Mouse (Mus musculus): Measurements from ENCODE around the gene Olfr12. TPM values are rescaled to one million over a fixed set of nuclear protein-coding genes. Genes with fewer than 3 reads are reported as not detected.
A peak's percentile ranks its signal among the peaks of the same experiment; 100 is the strongest.

Olfr12 gene
- polyA plus RNA-seq, 1 experiment from 2014 or later = not detected

DNA sequence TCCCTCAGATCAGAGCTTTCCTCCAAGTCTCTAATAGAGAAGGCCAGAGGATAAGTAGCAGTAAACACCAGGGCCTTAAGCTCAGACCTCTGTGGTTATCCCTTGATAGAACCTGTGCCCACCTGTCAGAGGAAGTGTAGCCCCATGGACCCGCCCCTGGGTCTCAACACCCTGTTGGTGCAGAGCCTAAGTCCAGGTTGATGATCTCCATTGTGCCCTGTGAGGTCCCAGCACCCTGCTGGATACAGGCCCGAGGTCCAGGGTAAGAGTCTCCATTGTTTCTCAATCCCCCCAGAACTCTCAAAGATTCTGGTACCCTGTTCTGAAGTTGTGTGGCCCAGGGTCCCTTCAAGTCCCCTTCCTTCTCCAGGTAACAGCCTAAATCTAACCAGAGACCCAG lies 28.5 kb downstream of the Olfr12 start:
- Histone ChIP-seq H3K9me3 (ENCODE audit: control insufficient read depth, low read length) (no peaks in the 10 kb centered on the region), H3K27me3 (replicated peaks; ENCODE audit: control insufficient read depth, insufficient read depth, low read length) (no peaks in the 10 kb centered on the region), H3K27ac (ENCODE audit: low read length) (no peak overlapping the region), H3K4me1 (replicated peaks; ENCODE audit: control insufficient read depth, insufficient read depth, low read length) (peaks cover 8% of the 10 kb centered on the region), H3K36me3 (ENCODE audit: control insufficient read depth, insufficient read depth) (no peaks in the 10 kb centered on the region), H3K4me2 (ENCODE audit: low read length) (no peak overlapping the region), H3K9ac (replicated peaks; ENCODE audit: low read depth, low read length) (no peak overlapping the region), H3K4me3 (replicated peaks; ENCODE audit: low read length) (no peak overlapping the region)
- no peak for ATAC-seq
- 49% methylated on average over 2 of the region's 2 CpGs for WGBS

DNA sequence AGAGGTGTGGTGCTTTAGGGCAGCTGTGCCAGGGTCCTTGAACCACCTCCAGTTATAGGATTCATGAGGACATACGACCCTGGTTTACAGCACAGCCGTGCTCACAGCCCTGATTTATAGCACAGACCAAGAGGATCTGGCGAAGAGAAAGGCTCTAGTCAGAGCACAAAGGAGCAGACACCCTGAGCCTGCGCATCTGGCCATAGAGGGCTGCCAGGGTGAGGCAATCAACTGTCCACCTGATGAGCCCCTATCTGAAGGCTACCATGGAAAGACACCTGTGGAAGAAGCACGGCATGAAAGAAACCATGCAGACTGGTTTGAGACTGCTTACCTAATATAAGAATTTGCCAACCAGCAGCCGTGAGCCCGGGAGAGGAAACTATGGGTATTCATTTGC lies 29.0 kb downstream of the Olfr12 start:
- H3K4me2 ChIP-seq (ENCODE audit: low read length) = no peak overlapping the region
- H3K9ac ChIP-seq (replicated peaks; ENCODE audit: low read depth, low read length) = no peak overlapping the region
- 0 out of 2 replicates have a peak, but pooled peaks cover 7% of the 10 kb centered on the region for H3K4me1 ChIP-seq (replicated peaks; ENCODE audit: control insufficient read depth, insufficient read depth, low read length)
- H3K27ac ChIP-seq (ENCODE audit: low read length) = no peak overlapping the region
- no peak for ATAC-seq
- H3K4me3 ChIP-seq (replicated peaks; ENCODE audit: low read length) = no peak overlapping the region
- H3K36me3 ChIP-seq (ENCODE audit: control insufficient read depth, insufficient read depth) = no peaks in the 10 kb centered on the region
- WGBS = 87% methylated on average over 7 of the region's 7 CpGs
- H3K9me3 ChIP-seq (ENCODE audit: control insufficient read depth, low read length) = no peaks in the 10 kb centered on the region
- no peaks in the 10 kb centered on the region for H3K27me3 ChIP-seq (replicated peaks; ENCODE audit: control insufficient read depth, insufficient read depth, low read length)

- no peaks in the 10 kb centered on the region for H3K27me3 ChIP-seq (replicated peaks; ENCODE audit: control insufficient read depth, insufficient read depth, low read length)
- H3K4me1 ChIP-seq (replicated peaks; ENCODE audit: control insufficient read depth, insufficient read depth, low read length) = 0 out of 2 replicates have a peak, but pooled peaks cover 7% of the 10 kb centered on the region
- ATAC-seq = no peak
- no peaks in the 10 kb centered on the region for H3K9me3 ChIP-seq (ENCODE audit: control insufficient read depth, low read length)
- no peak overlapping the region for H3K4me3 ChIP-seq (replicated peaks; ENCODE audit: low read length)
- H3K9ac ChIP-seq (replicated peaks; ENCODE audit: low read depth, low read length) = no peak overlapping the region
- no peak overlapping the region for H3K4me2 ChIP-seq (ENCODE audit: low read length)
- no peak overlapping the region for H3K27ac ChIP-seq (ENCODE audit: low read length)
- no peaks in the 10 kb centered on the region for H3K36me3 ChIP-seq (ENCODE audit: control insufficient read depth, insufficient read depth)
- WGBS = 75% methylated on average over 4 of the region's 4 CpGs
Observed at GRCm38 (mm10) chr1:92647026-92647425, 29.4 kb downstream of the Olfr12 start.

DNA sequence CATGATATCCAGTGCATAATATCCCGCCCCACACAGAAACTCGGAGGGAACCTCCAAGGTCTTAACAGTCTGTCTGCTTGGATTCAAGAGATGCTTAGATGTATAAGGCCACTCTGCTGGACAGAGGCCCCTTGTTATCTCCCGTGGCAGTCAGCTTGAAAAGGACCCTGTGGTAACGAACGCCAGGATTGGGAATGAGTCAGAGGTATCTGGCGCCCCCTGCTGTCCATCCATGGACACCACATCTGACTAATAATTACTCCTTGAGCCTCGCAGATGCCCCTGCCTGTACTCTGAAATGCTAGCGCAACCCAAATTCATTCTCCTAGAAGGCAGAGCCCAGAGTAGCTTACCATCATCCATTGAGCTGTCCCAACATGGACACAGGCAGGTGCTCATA lies 30.2 kb downstream of the Olfr12 start:
- Histone ChIP-seq H3K9ac (replicated peaks; ENCODE audit: low read depth, low read length) (peak overlapping the region; percentile 26; the same call in 1 of the 2 replicates), H3K4me2 (ENCODE audit: low read length) (no peak overlapping the region), H3K36me3 (ENCODE audit: control insufficient read depth, insufficient read depth) (no peaks in the 10 kb centered on the region), H3K4me3 (replicated peaks; ENCODE audit: low read length) (no peak overlapping the region), H3K27ac (ENCODE audit: low read length) (no peak overlapping the region), H3K27me3 (replicated peaks; ENCODE audit: control insufficient read depth, insufficient read depth, low read length) (no peaks in the 10 kb centered on the region), H3K9me3 (ENCODE audit: control insufficient read depth, low read length) (no peaks in the 10 kb centered on the region), H3K4me1 (replicated peaks; ENCODE audit: control insufficient read depth, insufficient read depth, low read length) (0 out of 2 replicates have a peak, but pooled peaks cover 2% of the 10 kb centered on the region)
- 5% methylated on average over 8 of the region's 8 CpGs for WGBS
- ATAC-seq = peak; percentile 51

DNA sequence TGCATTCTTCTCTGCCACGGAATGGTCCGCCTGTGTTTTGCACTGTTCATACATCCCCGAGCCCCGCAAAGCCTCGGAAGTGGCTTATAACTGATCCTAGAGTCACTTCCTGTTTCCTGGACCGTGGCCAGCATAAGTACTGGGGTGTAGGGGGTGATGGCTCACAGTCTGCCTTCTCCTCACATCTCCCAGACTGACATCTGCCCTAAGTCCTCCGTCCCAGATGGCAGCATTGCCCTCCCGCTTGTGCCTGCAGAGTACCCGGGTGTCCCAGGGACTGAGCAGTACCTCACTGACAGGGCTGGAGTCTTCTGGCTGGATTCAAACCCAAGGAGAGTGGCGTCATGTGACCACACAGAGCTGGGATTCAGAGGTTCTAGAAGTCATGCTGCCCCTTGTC lies 30.6 kb downstream of the Olfr12 start:
- H3K9me3 ChIP-seq (ENCODE audit: control insufficient read depth, low read length) = no peaks in the 10 kb centered on the region
- no peaks in the 10 kb centered on the region for H3K27me3 ChIP-seq (replicated peaks; ENCODE audit: control insufficient read depth, insufficient read depth, low read length)
- no peak overlapping the region for H3K4me3 ChIP-seq (replicated peaks; ENCODE audit: low read length)
- ATAC-seq = peak; percentile 11; the same call in 1 of the 2 replicates
- 50% methylated on average over 10 of the region's 10 CpGs for WGBS
- H3K9ac ChIP-seq (replicated peaks; ENCODE audit: low read depth, low read length) = no peak overlapping the region
- no peak overlapping the region for H3K27ac ChIP-seq (ENCODE audit: low read length)
- H3K4me2 ChIP-seq (ENCODE audit: low read length) = no peak overlapping the region
- 0 out of 2 replicates have a peak, but pooled peaks cover 2% of the 10 kb centered on the region for H3K4me1 ChIP-seq (replicated peaks; ENCODE audit: control insufficient read depth, insufficient read depth, low read length)
- H3K36me3 ChIP-seq (ENCODE audit: control insufficient read depth, insufficient read depth) = no peaks in the 10 kb centered on the region

DNA sequence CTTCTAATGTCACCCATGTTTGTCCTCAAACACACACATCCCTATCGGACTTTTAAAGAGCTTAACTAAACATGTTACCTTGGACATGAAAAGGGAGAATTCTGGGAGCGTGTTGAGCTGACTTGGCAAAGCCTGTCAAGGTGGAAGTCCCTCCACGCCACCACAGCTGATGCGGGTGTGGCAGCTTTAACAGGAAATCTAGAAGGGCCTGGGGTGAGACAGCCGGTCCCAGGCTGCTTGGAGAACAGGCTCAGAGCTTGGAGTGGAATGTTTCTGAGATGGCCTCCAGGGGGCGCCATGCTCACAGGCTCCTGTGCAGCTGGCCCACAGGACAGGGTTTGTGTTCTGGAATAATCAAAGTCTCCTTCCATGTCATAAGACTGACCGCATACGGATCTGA lies 31.1 kb downstream of the Olfr12 start, which contains the start of gene Otos:
TSS of gene Otos (minus strand) at position 169 of the 400 bp plus-strand sequence.
- peak within 1 kb of the TSS; percentile 26; the same call in 1 of the 2 replicates for H3K9ac ChIP-seq (replicated peaks; ENCODE audit: low read depth, low read length)

DNA sequence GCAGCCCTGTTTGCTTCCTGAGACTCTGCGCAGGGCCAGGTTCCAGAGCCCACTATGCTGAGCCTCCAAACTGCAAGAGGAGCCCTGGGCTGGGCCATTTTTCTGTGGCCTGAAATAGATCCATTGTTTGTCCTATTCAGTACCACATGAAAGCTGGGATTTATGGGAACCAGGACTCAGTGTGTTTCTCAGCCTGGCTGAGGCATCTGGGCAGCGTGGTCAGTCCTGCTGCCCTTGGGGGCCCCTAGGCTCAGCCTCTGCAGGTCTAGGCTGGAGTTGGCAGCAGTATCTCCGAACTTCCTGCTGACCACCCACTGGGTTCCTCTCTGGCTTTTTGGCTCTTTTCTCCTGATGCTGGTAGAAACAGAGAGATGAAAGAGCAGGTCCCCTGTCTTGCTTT lies 33.9 kb downstream of the Olfr12 start:
- no peak for ATAC-seq
- H3K27ac ChIP-seq (ENCODE audit: low read length) = no peak overlapping the region
- H3K4me1 ChIP-seq (replicated peaks; ENCODE audit: control insufficient read depth, insufficient read depth, low read length) = 0 out of 2 replicates have a peak, but pooled peaks cover 2% of the 10 kb centered on the region
- no peak overlapping the region for H3K9ac ChIP-seq (replicated peaks; ENCODE audit: low read depth, low read length)
- H3K4me3 ChIP-seq (replicated peaks; ENCODE audit: low read length) = no peak overlapping the region
- H3K36me3 ChIP-seq (ENCODE audit: control insufficient read depth, insufficient read depth) = no peaks in the 10 kb centered on the region
- WGBS = 32% methylated on average over 3 of the region's 3 CpGs
- no peaks in the 10 kb centered on the region for H3K27me3 ChIP-seq (replicated peaks; ENCODE audit: control insufficient read depth, insufficient read depth, low read length)
- H3K9me3 ChIP-seq (ENCODE audit: control insufficient read depth, low read length) = no peaks in the 10 kb centered on the region
- no peak overlapping the region for H3K4me2 ChIP-seq (ENCODE audit: low read length)

More for the DNA sequence above, 31.1 kb downstream of the Olfr12 start, which contains the start of gene Otos:
- 24% methylated on average over 8 of the region's 8 CpGs for WGBS
- peak; percentile 52 for ATAC-seq
- Histone ChIP-seq H3K27me3 (replicated peaks; ENCODE audit: control insufficient read depth, insufficient read depth, low read length) (no peaks in the 10 kb centered on the region), H3K36me3 (ENCODE audit: control insufficient read depth, insufficient read depth) (no peaks in the 10 kb centered on the region), H3K4me2 (ENCODE audit: low read length) (no peak within 1 kb of the TSS), H3K4me1 (replicated peaks; ENCODE audit: control insufficient read depth, insufficient read depth, low read length) (0 out of 2 replicates have a peak, but pooled peaks cover 2% of the 10 kb centered on the region), H3K9me3 (ENCODE audit: control insufficient read depth, low read length) (no peaks in the 10 kb centered on the region), H3K4me3 (replicated peaks; ENCODE audit: low read length) (no peak within 1 kb of the TSS), H3K27ac (ENCODE audit: low read length) (no peak within 1 kb of the TSS)

DNA sequence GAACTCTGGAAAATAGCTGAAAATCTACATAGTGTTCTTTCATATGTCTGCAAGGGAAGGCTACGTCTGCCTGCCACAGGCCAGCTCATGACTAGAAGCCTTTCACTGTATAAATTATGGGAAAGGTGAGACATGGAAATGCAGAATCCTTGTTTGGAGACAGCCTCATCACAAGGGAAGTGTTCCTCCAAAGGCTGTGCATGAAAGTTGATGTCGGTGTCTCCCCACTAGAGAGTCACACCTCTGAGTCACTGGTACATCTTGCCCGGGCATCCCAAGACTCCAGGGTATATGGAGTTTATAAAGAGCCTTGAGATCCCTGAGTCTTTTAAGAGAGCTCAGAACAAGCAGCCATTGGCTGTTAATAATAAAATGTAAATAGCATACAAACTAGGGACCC lies 35.6 kb downstream of the Olfr12 start:
- ATAC-seq = no peak
- H3K4me1 ChIP-seq (replicated peaks; ENCODE audit: control insufficient read depth, insufficient read depth, low read length) = no peaks in the 10 kb centered on the region
- no peak overlapping the region for H3K27ac ChIP-seq (ENCODE audit: low read length)
- H3K36me3 ChIP-seq (ENCODE audit: control insufficient read depth, insufficient read depth) = no peaks in the 10 kb centered on the region
- H3K4me3 ChIP-seq (replicated peaks; ENCODE audit: low read length) = no peak overlapping the region
- no peak overlapping the region for H3K4me2 ChIP-seq (ENCODE audit: low read length)
- H3K9me3 ChIP-seq (ENCODE audit: control insufficient read depth, low read length) = no peaks in the 10 kb centered on the region
- H3K9ac ChIP-seq (replicated peaks; ENCODE audit: low read depth, low read length) = no peak overlapping the region
- no peaks in the 10 kb centered on the region for H3K27me3 ChIP-seq (replicated peaks; ENCODE audit: control insufficient read depth, insufficient read depth, low read length)
- 92% methylated on average over 3 of the region's 3 CpGs for WGBS

GRCm38 (mm10) chr1:92654676-92655075 lies 37.1 kb downstream of the Olfr12 start:
- Histone ChIP-seq H3K4me1 (replicated peaks; ENCODE audit: control insufficient read depth, insufficient read depth, low read length) (no peaks in the 10 kb centered on the region), H3K4me3 (replicated peaks; ENCODE audit: low read length) (no peak overlapping the region), H3K27me3 (replicated peaks; ENCODE audit: control insufficient read depth, insufficient read depth, low read length) (no peaks in the 10 kb centered on the region), H3K9me3 (ENCODE audit: control insufficient read depth, low read length) (no peaks in the 10 kb centered on the region), H3K36me3 (ENCODE audit: control insufficient read depth, insufficient read depth) (no peaks in the 10 kb centered on the region), H3K27ac (ENCODE audit: low read length) (no peak overlapping the region), H3K4me2 (ENCODE audit: low read length) (no peak overlapping the region), H3K9ac (replicated peaks; ENCODE audit: low read depth, low read length) (no peak overlapping the region)
- 76% methylated on average over 2 of the region's 2 CpGs for WGBS
- no peak for ATAC-seq

Measured in forebrain, embryonic 16.5 days (tissue).